Mouse (Mus musculus) hindbrain, embryonic 14.5 days (tissue): ENCODE measurements around the gene 1700007K13Rik. TPM values are rescaled to one million over a fixed set of nuclear protein-coding genes. Genes with fewer than 3 reads are reported as not detected.

ENCODE experiments used
- ATAC-seq: fragments of 200-750 bp; cut with Nextera tagmentation; 2 replicates; pipeline ENCODE4 v1.8.0; 2017; ENCODE audit warnings: moderate number of reproducible peaks, mild to moderate bottlenecking, moderate TSS enrichment, moderate library complexity; ENCODE audit not compliant: low FRiP score
- DNase-seq: peaks from one replicate; pipeline ENCODE4 v3.0.0-alpha.2; 2015; ENCODE audit warnings: low spot score
- H3K27ac ChIP-seq: fragments of 300-500 bp; sonication (generic); 2 replicates; pipeline ENCODE4 v1.5.1; 2014; ENCODE audit warnings: mild to moderate bottlenecking, moderate library complexity
- H3K27me3 ChIP-seq: fragments of 300-500 bp; sonication (generic); 2 replicates; pipeline ENCODE4 v1.6.1; 2014; ENCODE audit warnings: mild to moderate bottlenecking, low read length, mixed read lengths; ENCODE audit not compliant: control insufficient read depth, insufficient read depth
- H3K36me3 ChIP-seq: fragments of 300-500 bp; sonication (generic); replicated peaks from 2 replicates; pipeline ENCODE4 v1.6.1; 2014; ENCODE audit not compliant: control insufficient read depth, insufficient read depth
- H3K4me1 ChIP-seq: fragments of 300-500 bp; sonication (generic); replicated peaks from 2 replicates; pipeline ENCODE4 v1.6.1; 2014; ENCODE audit warnings: antibody characterized with exemption, low read length, mixed read lengths; ENCODE audit not compliant: control insufficient read depth, insufficient read depth
- H3K4me2 ChIP-seq: fragments of 300-500 bp; sonication (generic); replicated peaks from 2 replicates; pipeline ENCODE4 v1.6.1; 2014; ENCODE audit warnings: mild to moderate bottlenecking, moderate library complexity
- H3K4me3 ChIP-seq: fragments of 300-500 bp; sonication (generic); replicated peaks from 2 replicates; pipeline ENCODE4 v1.5.1; 2014; ENCODE audit warnings: mild to moderate bottlenecking, low read length
- H3K9ac ChIP-seq: fragments of 300-500 bp; sonication (generic); 2 replicates; pipeline ENCODE4 v1.6.1; 2014
- H3K9me3 ChIP-seq: fragments of 300-500 bp; sonication (generic); 2 replicates; pipeline ENCODE4 v1.6.1; 2016; ENCODE audit warnings: low read length; ENCODE audit not compliant: control insufficient read depth
- WGBS: fragments of 180-500 bp; shearing (Covaris S2); extraction: QIAGEN DNeasy Blood & Tissue Kit; methylation state at CpG from one replicate; pipeline ENCODE4 v1.1.7; 2014; 5-methylcytosine and 5-hydroxymethylcytosine counted together
- polyA plus RNA-seq: library from polyadenylated mRNA; unstranded; fragments of >200 nt; fragmentation: Nextera tagmentation; extraction: Ambion mirVana; gene quantifications from 2 replicates; pipeline ENCODE4 v1.2.1, GENCODE M21; 2014

Gene 1700007K13Rik
- polyA plus RNA-seq, 1 experiment from 2014 or later, result 6.2 TPM

DNA sequence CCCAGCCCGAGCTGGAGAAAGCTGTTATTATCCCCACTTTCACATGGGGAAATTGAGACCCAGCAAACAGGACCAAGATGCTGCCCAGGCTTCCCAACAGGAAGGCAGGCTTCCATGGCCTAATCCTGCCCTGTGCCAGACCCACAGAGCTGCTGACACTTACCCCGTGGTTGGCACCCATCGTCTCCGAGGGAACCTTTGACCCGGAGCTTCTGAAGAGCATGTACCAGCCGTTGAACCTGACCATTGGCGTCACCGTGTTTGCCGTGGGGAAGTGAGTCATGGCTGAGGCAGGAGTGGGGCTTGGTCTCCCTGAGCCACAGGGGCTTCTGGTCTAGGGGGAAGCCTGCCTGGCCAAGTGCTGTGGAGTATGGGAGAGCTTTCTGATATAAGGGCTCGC is 36.9 kb upstream of the 1700007K13Rik start:
- ATAC-seq (no peak), DNase-seq (no peak)
- H3K9ac ChIP-seq, result no peak overlapping the region
- WGBS, result 88% methylated on average over 10 of the region's 10 CpGs
- no peaks in the 10 kb centered on the region for H3K4me1 ChIP-seq
- no peak overlapping the region for H3K4me3 ChIP-seq
- H3K27me3 ChIP-seq, result no peaks in the 10 kb centered on the region
- H3K9me3 ChIP-seq, result no peaks in the 10 kb centered on the region
- H3K36me3 ChIP-seq, result no peaks in the 10 kb centered on the region
- no peak overlapping the region for H3K27ac ChIP-seq
- no peak overlapping the region for H3K4me2 ChIP-seq

DNA sequence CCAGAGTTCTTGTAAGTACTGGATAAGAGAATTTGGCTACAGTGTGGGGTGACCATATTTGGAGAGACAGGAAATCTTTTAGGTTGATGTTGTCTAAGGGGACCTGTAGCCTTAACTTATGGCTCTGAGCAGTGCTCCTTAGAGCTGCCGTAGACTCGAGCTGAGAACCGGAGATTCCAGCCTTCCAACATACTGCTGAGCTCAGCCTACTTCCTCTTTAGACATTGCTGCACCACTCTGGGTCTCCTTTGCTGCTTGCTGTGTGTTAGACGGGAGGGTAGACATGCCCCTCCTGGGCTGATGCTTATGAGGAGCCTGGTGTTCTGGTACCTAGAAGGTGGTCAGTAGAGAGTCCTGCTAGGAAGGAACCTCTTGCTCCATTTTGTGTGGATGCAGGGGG is 32.3 kb upstream of the 1700007K13Rik start:
- no peak overlapping the region for H3K4me2 ChIP-seq
- WGBS, result 82% methylated on average over 4 of the region's 4 CpGs
- H3K36me3 ChIP-seq, result no peaks in the 10 kb centered on the region
- H3K27me3 ChIP-seq, result no peaks in the 10 kb centered on the region
- no peaks in the 10 kb centered on the region for H3K4me1 ChIP-seq
- no peak overlapping the region for H3K27ac ChIP-seq
- H3K9me3 ChIP-seq, result no peaks in the 10 kb centered on the region
- H3K9ac ChIP-seq, result no peak overlapping the region
- H3K4me3 ChIP-seq, result no peak overlapping the region
- ATAC-seq (no peak), DNase-seq (no peak)

DNA sequence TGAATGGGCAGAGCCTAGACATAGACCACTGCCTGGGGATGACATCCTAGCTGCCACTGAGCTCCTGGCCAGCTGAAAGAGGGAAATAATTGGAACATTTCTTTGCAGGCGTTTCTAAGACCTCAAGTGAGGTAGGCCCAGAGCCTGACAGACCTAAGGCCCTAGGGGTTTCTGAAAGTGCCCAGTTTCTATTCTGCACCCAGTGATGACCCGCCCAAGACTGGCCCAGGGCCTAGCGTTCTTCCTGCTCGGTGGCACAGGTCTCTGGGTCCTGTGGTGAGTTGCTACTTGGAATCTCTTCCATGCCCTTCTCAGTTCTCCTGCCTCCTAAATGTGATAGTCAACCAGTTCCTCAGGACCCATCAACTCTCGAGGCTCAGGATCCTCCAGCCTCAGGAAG is 31.4 kb upstream of the 1700007K13Rik start:
- Histone ChIP-seq H3K9ac (no peak overlapping the region), H3K36me3 (no peaks in the 10 kb centered on the region), H3K4me1 (no peaks in the 10 kb centered on the region), H3K4me3 (no peak overlapping the region), H3K4me2 (no peak overlapping the region), H3K27me3 (no peaks in the 10 kb centered on the region), H3K27ac (no peak overlapping the region), H3K9me3 (no peaks in the 10 kb centered on the region)
- ATAC-seq (no peak), DNase-seq (no peak)
- WGBS, result 81% methylated on average over 5 of the region's 5 CpGs

DNA sequence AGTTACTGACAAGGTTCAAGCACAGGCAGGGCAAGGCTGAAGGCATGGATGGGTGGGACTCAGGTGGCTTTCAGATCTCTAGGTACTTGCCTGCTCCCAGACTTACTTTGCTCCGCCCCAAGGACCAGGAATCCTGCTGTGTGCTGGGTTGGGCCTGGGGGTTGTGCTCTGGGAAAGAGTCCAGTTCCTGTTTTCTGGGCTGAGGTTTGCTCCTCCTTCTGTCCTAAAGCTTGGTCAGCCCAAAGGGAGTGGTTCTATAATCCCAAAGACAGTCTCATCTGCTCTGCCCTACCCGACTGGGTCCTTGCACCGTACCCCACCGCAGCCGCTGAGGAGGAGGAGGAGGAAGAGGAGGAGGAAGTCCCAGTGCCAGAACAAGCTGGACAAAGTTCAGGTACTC is 30.5 kb upstream of the 1700007K13Rik start, which contains the start of gene Gbgt1:
Gene Gbgt1 (plus strand): TSS at position 221 of the 400 bp plus-strand sequence.
- 80% methylated on average over 5 of the region's 5 CpGs for WGBS
- no peak within 1 kb of the TSS for H3K4me2 ChIP-seq
- H3K9ac ChIP-seq, result no peak within 1 kb of the TSS
- no peaks in the 10 kb centered on the region for H3K9me3 ChIP-seq
- H3K36me3 ChIP-seq, result no peaks in the 10 kb centered on the region
- DNase-seq (no peak), ATAC-seq (no peak)
- H3K27me3 ChIP-seq, result no peaks in the 10 kb centered on the region
- no peak within 1 kb of the TSS for H3K4me3 ChIP-seq
- H3K4me1 ChIP-seq, result no peaks in the 10 kb centered on the region
- no peak within 1 kb of the TSS for H3K27ac ChIP-seq

DNA sequence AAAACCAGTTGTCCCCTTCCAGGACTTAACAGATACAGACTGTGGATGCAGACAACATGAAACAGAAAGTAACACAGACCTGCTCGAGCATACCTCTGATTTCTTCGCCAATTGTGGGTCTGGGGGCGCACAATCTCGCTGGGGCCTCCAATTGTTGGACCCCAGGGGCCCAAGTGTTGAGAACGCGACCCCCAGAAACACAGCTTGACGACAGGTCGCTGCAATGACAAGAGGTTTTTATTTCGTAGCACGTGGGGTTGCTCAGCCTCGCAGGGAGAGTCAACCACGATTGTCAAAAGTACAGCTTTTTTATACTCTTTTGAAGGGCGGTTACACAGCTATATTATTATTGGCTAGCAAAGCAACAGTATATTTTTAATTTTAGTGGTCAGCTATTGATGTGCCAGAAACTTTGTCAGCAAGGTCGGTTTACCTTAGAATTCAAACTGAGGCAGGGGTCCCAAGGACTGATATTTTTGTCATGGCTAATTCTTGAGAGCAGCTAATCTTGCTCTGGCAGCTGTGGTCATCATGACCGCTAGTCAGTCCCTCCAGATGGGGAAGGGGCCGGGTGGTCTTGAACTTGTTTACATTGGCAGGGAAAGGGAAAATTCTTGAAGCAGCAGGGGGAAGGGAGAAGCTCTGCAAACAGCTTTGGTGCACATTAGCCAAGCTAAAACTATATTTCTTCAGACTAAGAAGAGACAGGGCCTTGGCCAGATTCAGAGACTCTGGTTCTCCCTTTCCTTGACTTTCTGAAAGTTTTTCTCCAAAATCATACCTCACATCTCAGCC is 29.9 kb upstream of the 1700007K13Rik start:
- H3K4me3 ChIP-seq, result no peak overlapping the region
- H3K27me3 ChIP-seq, result no peaks in the 10 kb centered on the region
- no peak overlapping the region for H3K4me2 ChIP-seq
- no peaks in the 10 kb centered on the region for H3K4me1 ChIP-seq
- 87% methylated on average over 16 of the region's 16 CpGs for WGBS
- H3K36me3 ChIP-seq, result no peaks in the 10 kb centered on the region
- ATAC-seq (no peak), DNase-seq (no peak)
- no peaks in the 10 kb centered on the region for H3K9me3 ChIP-seq
- no peak overlapping the region for H3K9ac ChIP-seq
- H3K27ac ChIP-seq, result no peak overlapping the region

DNA sequence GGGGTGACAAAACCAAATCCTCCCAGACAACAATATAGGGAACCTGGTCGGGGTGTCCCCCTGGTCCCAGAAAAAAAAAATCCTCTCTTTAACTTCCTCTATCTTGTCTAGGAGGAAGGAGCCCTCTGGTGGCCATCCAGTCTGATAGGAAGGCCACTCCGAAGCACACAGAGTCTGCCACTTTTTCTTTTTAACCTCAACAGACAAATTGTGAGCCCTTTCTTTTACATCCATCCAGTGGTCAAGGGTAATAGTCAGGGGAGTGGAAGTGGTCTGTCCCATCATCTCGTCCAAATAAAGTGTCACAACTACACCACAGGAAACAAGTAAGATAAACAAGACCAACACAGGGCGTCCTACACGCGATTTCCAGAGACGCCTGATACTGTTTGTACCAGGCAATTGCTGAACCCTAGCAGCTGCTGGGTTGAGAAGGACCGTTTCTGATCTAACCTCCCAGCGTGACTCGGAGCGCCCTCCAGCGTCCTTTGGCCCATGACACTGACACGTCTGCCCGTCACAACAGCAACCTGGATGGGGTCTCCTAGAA is 29.1 kb upstream of the 1700007K13Rik start:
- no peak overlapping the region for H3K27ac ChIP-seq
- no peak overlapping the region for H3K4me2 ChIP-seq

DNA sequence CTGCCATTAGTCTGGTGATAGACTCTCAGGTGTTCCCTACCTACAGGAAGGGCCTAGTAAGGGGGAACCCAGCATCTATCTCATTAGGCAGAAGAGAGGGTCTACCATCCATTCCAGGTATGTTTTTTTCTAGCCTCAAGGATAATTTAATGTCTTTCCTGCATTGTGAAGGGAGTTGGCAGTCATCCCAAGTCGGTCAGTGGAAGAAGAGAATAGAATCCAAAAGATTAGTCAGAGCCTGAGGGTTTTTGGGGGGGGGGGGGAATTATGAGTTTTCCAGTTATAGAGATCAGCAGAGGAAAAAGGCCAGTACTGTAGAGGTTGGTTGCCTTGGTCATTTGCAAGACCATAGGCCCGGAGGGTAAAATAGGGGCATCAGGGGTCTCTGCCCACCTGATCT is 28.4 kb upstream of the 1700007K13Rik start:
- Histone ChIP-seq H3K9me3 (no peaks in the 10 kb centered on the region), H3K9ac (no peak overlapping the region), H3K4me3 (no peak overlapping the region), H3K27me3 (no peaks in the 10 kb centered on the region), H3K4me2 (no peak overlapping the region), H3K27ac (no peak overlapping the region), H3K36me3 (no peaks in the 10 kb centered on the region), H3K4me1 (no peaks in the 10 kb centered on the region)
- 82% methylated on average over 2 of the region's 2 CpGs for WGBS
- DNase-seq (no peak), ATAC-seq (no peak)

More for the DNA sequence above, 29.1 kb upstream of the 1700007K13Rik start:
- no peak overlapping the region for H3K4me3 ChIP-seq
- no peaks in the 10 kb centered on the region for H3K36me3 ChIP-seq
- no peak overlapping the region for H3K9ac ChIP-seq
- no peaks in the 10 kb centered on the region for H3K27me3 ChIP-seq
- 88% methylated on average over 14 of the region's 14 CpGs for WGBS
- no peaks in the 10 kb centered on the region for H3K9me3 ChIP-seq
- ATAC-seq (no peak), DNase-seq (no peak)
- no peaks in the 10 kb centered on the region for H3K4me1 ChIP-seq

DNA sequence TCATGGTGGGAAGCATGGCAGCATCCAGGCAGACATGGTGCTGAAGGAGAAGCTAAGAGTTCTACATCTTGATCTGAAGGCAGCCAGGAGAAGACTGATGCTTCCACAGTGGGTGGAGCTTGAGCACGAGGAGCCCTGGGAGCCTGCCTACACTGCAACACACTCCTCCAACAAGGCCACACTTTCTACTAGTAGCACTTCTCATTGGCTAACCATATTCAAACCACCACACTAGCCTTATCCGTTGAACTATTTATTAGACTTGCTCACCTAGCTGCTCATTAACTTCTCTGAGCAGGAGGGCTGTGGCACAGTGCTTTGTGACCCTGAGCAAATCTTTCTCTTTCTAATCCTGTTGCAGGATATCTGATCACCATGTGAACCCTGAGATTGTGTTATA is 17.7 kb upstream of the 1700007K13Rik start:
- H3K4me2 ChIP-seq, result no peak overlapping the region
- H3K27me3 ChIP-seq, result no peaks in the 10 kb centered on the region
- DNase-seq (no peak), ATAC-seq (no peak)
- H3K4me3 ChIP-seq, result no peak overlapping the region
- no peak overlapping the region for H3K9ac ChIP-seq
- 83% methylated on average over 2 of the region's 2 CpGs for WGBS
- H3K4me1 ChIP-seq, result no peaks in the 10 kb centered on the region
- no peaks in the 10 kb centered on the region for H3K36me3 ChIP-seq
- H3K27ac ChIP-seq, result no peak overlapping the region
- H3K9me3 ChIP-seq, result no peaks in the 10 kb centered on the region

DNA sequence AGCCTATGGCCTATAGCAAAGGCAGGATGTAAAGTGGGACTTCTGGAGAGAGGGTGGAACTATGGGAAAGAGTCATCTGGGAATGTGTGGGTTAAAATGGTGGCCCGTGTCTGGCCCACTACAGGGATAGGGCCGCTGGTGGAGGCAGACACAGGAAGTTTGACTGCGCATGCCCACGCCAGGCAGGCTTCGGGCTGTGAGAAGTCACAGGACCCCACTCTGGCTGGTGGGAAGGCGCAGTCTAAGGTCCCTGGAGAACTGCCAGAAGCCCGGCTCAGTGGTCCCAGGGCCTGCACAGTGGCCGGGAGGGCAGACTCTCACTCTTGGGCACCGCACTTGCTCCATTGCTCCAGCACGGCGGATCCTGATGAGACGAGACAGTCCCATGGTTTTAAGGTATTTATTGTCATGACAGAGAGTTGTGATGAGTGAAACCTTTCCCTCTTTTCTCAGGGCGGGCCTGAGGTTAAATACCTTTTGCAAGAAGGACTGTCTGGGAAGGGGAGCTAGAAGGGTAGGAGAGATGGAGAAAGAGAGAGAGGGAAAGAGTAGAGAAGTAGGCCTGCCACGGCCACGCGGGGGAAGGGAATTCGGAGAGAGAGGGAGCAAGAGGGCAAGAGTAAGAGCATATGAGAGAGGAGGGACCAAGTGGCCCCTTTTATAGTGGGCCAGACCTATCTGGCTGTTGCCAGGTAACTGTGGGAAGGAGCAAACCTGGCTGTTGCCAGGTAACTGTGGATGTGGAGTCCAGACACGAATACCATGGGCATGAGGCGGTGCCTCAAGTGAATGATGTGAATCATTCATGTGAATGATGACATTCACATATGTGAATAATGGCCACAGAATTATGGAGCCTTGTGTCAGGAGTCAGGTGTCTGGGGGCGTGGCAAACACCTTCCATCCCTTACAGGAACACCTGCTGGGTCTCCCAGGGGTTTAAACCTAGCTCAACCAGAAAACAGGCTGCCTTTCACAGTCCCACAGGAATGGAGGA is 13.4 kb upstream of the 1700007K13Rik start:
- Histone ChIP-seq H3K27ac (no peak overlapping the region), H3K4me3 (no peak overlapping the region), H3K4me1 (no peaks in the 10 kb centered on the region), H3K9ac (no peak overlapping the region), H3K27me3 (no peaks in the 10 kb centered on the region), H3K9me3 (no peaks in the 10 kb centered on the region), H3K36me3 (no peaks in the 10 kb centered on the region), H3K4me2 (no peak overlapping the region)
- no peak for ATAC-seq
- no peak for DNase-seq
- WGBS, result 79% methylated on average over 20 of the region's 20 CpGs
